Mouse (Mus musculus): ENCODE data around the gene Trim65. TPM values are rescaled to one million over a fixed set of nuclear protein-coding genes. Genes with fewer than 3 reads are reported as not detected.

The Trim65 gene
- polyA plus RNA-seq (2014; fragmentation: Illumina TruSeq; extraction: RNeasy Lipid Tissue Mini Kit (QIAGEN cat#74804)), result 4.9 TPM

GRCm38 (mm10) chr11:116130488-116131205 is at the start of gene Trim65:
Gene Trim65 (minus strand): TSS chr11:116131128.

GRCm38 (mm10) chr11:116167884-116168439 is 37.0 kb upstream of the Trim65 start, which contains the start of gene Fbf1:
Gene Fbf1 (minus strand): TSS chr11:116168166.

GRCm38 (mm10) chr11:116138468-116139138 is 7.7 kb upstream of the Trim65 start, which contains the start of gene Mrpl38:
Gene Mrpl38 (minus strand): TSS chr11:116138868.

GRCm38 (mm10) chr11:116127156-116127980 is 3.6 kb downstream of the Trim65 start, which contains the start of gene Trim47:
Gene Trim47 (minus strand): TSS chr11:116127210.

GRCm38 (mm10) chr11:116086258-116087193 is 44.4 kb downstream of the Trim65 start, which contains the start of gene Wbp2:
Gene Wbp2 (minus strand): TSS chr11:116086995.

GRCm38 (mm10) chr11:116077446-116078204 is 53.3 kb downstream of the Trim65 start, which contains the start of gene Unc13d:
Gene Unc13d (minus strand): TSS chr11:116077961.

Other genes with a start within 250 kb of the Trim65 start
- gene Smim5, start 231.2 kb downstream of the Trim65 start, polyA plus RNA-seq (2014; fragmentation: Illumina TruSeq; extraction: RNeasy Lipid Tissue Mini Kit (QIAGEN cat#74804)), result not detected
- gene Smim6, start 219.1 kb downstream of the Trim65 start, polyA plus RNA-seq (2014; fragmentation: Illumina TruSeq; extraction: RNeasy Lipid Tissue Mini Kit (QIAGEN cat#74804)), result not detected
- 12.8 TPM for gene Sap30bp, start 197.8 kb downstream of the Trim65 start, polyA plus RNA-seq (2014; fragmentation: Illumina TruSeq; extraction: RNeasy Lipid Tissue Mini Kit (QIAGEN cat#74804))
- 1.7 TPM for gene Recql5, start 197.7 kb downstream of the Trim65 start, polyA plus RNA-seq (2014; fragmentation: Illumina TruSeq; extraction: RNeasy Lipid Tissue Mini Kit (QIAGEN cat#74804))
- not detected for gene Itgb4, start 156.4 kb downstream of the Trim65 start, polyA plus RNA-seq (2014; fragmentation: Illumina TruSeq; extraction: RNeasy Lipid Tissue Mini Kit (QIAGEN cat#74804))
- not detected for gene Galk1, start 118.4 kb downstream of the Trim65 start, polyA plus RNA-seq (2014; fragmentation: Illumina TruSeq; extraction: RNeasy Lipid Tissue Mini Kit (QIAGEN cat#74804))
- 1,980 TPM for gene H3f3b, start 103.2 kb downstream of the Trim65 start, polyA plus RNA-seq (2014; fragmentation: Illumina TruSeq; extraction: RNeasy Lipid Tissue Mini Kit (QIAGEN cat#74804))
- 2.9 TPM for gene Unk, start 100.8 kb downstream of the Trim65 start, polyA plus RNA-seq (2014; fragmentation: Illumina TruSeq; extraction: RNeasy Lipid Tissue Mini Kit (QIAGEN cat#74804))
- gene Unc13d, start 53.2 kb downstream of the Trim65 start, polyA plus RNA-seq (2014; fragmentation: Illumina TruSeq; extraction: RNeasy Lipid Tissue Mini Kit (QIAGEN cat#74804)), result 0.23 TPM
- gene Wbp2, start 44.1 kb downstream of the Trim65 start, polyA plus RNA-seq (2014; fragmentation: Illumina TruSeq; extraction: RNeasy Lipid Tissue Mini Kit (QIAGEN cat#74804)), result 15.5 TPM
- not detected for gene Trim47, start 3.9 kb downstream of the Trim65 start, polyA plus RNA-seq (2014; fragmentation: Illumina TruSeq; extraction: RNeasy Lipid Tissue Mini Kit (QIAGEN cat#74804))
- 1.3 TPM for gene Mrpl38, start 7.7 kb upstream of the Trim65 start, polyA plus RNA-seq (2014; fragmentation: Illumina TruSeq; extraction: RNeasy Lipid Tissue Mini Kit (QIAGEN cat#74804))
- gene Fbf1, start 37.0 kb upstream of the Trim65 start, polyA plus RNA-seq (2014; fragmentation: Illumina TruSeq; extraction: RNeasy Lipid Tissue Mini Kit (QIAGEN cat#74804)), result 14.4 TPM
- 1.7 TPM for gene Ten1, start 67.7 kb upstream of the Trim65 start, polyA plus RNA-seq (2014; fragmentation: Illumina TruSeq; extraction: RNeasy Lipid Tissue Mini Kit (QIAGEN cat#74804))
- gene Acox1, start 67.9 kb upstream of the Trim65 start, polyA plus RNA-seq (2014; fragmentation: Illumina TruSeq; extraction: RNeasy Lipid Tissue Mini Kit (QIAGEN cat#74804)), result 40.9 TPM
- gene Evpl, start 106.9 kb upstream of the Trim65 start, polyA plus RNA-seq (2014; fragmentation: Illumina TruSeq; extraction: RNeasy Lipid Tissue Mini Kit (QIAGEN cat#74804)), result not detected
- 10.1 TPM for gene Srp68, start 143.1 kb upstream of the Trim65 start, polyA plus RNA-seq (2014; fragmentation: Illumina TruSeq; extraction: RNeasy Lipid Tissue Mini Kit (QIAGEN cat#74804))
- not detected for gene Galr2, start 149.8 kb upstream of the Trim65 start, polyA plus RNA-seq (2014; fragmentation: Illumina TruSeq; extraction: RNeasy Lipid Tissue Mini Kit (QIAGEN cat#74804))
- gene Exoc7, start 176.1 kb upstream of the Trim65 start, polyA plus RNA-seq (2014; fragmentation: Illumina TruSeq; extraction: RNeasy Lipid Tissue Mini Kit (QIAGEN cat#74804)), result 5.8 TPM
- 0.23 TPM for gene Foxj1, start 204.3 kb upstream of the Trim65 start, polyA plus RNA-seq (2014; fragmentation: Illumina TruSeq; extraction: RNeasy Lipid Tissue Mini Kit (QIAGEN cat#74804))

All from ovary, adult 10 weeks (tissue).